Mouse (Mus musculus): ENCODE measurements at regions not wholly inside any gene's neighbourhood (a gene's known extent, or its start where the extent isn't known, plus 50 kb on each side); places are given as distances from the start of the nearest gene placed in this dataset.
"Not testable (repeated sequence)": the region's sequence is repeated elsewhere in the genome, so short reads cannot be mapped to it uniquely, and the experiment has no call there.

DNA sequence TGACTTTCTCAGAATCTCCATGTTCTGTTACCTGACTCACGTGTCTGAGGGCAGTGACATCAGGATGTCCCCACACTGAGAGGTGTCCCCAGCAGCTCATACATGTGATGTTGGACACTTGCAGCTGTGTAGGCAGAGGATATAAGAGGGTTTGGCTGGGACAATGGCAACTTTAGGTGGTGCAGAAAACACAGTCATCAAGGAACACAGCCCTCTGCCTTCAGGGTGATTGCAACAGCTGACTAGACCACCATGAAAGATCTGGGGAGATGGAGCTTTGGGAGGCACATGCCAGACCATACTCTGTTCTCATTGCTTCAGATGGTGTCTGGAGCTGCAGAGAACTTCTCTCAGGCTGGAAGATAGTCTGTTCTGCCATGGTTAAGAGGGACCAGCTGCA lies 135.2 kb downstream of the Dll1 start:
- Histone ChIP-seq H3K9me3 (ENCODE audit: low read length) (no peaks in the 10 kb centered on the region), H3K4me1 (replicated peaks; ENCODE audit: low read depth, low read length) (peaks cover 63% of the 10 kb centered on the region), H3K36me3 (ENCODE audit: insufficient read depth, low read length) (peaks cover 7% of the 10 kb centered on the region), H3K27me3 (ENCODE audit: insufficient read depth, low read length) (0 out of 2 replicates have a peak, but pooled peaks cover 4% of the 10 kb centered on the region), H3K4me3 (replicated peaks; ENCODE audit: low read length) (peak overlapping the region; percentile 77)
- TF ChIP-seq CTCF (conservative IDR thresholded peaks at IDR 0.05; ENCODE audit: low read length), result no peak
- TF ChIP-seq NANOG (IDR thresholded peaks at IDR 0.05; ENCODE audit: borderline replicate concordance, low read length), result no peak
- TF ChIP-seq POU5F1 (IDR thresholded peaks at IDR 0.05; ENCODE audit: borderline replicate concordance, low read length), result no peak

DNA sequence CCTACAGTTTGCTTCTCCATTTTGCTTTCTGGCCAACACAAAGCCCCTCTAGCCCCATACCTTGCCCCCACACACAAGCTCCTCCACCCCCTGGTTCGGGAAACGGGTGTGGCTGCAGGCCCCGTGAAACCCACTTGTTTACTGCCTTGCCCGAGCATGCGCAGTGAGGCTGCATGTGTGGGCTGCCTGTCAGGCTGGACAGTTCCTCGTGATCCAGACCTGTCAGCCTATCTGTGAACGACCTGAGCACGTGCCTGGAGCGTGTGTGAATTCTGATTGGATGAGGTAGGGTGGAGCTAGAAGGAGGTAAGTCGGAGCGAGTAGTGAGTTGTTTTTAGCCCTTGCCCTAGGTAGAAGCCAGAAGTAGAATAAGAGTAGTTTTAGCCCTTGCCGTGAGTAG lies 136.0 kb downstream of the Dll1 start:
- H3K4me3 ChIP-seq (replicated peaks; ENCODE audit: low read length), result peak overlapping the region; percentile 77
- H3K9me3 ChIP-seq (ENCODE audit: low read length); H3K27me3 ChIP-seq (ENCODE audit: insufficient read depth, low read length): not testable (repeated sequence)
- H3K4me1 ChIP-seq (replicated peaks; ENCODE audit: low read depth, low read length), result peaks cover 56% of the 10 kb centered on the region
- H3K36me3 ChIP-seq (ENCODE audit: insufficient read depth, low read length), result peaks cover 13% of the 10 kb centered on the region

DNA sequence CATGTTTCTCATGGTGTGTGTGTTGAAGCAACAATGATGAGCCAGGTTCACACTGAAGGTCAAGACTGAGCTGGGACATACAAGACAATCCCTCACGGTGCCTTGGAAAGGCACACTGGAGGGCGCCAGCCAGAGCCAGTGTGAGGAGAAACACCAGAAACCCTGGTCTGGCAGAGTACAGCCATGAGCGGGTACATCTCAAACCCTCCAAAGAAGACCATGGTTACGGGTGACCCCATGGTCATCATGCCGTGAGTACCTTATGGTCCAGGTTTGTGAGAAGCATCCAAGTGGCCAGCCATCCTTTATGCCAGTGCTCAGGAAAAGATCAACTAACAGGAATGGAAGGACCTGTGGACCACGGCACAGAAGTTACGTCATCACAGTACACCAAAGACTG lies 136.7 kb downstream of the Dll1 start:
- Histone ChIP-seq H3K4me1 (replicated peaks; ENCODE audit: low read depth, low read length) (peaks cover 51% of the 10 kb centered on the region), H3K27me3 (ENCODE audit: insufficient read depth, low read length) (0 out of 2 replicates have a peak, but pooled peaks cover 4% of the 10 kb centered on the region), H3K36me3 (ENCODE audit: insufficient read depth, low read length) (peaks cover 15% of the 10 kb centered on the region), H3K4me3 (replicated peaks; ENCODE audit: low read length) (peak overlapping the region; percentile 77), H3K9me3 (ENCODE audit: low read length) (no peaks in the 10 kb centered on the region)
- no peak for TF ChIP-seq CTCF (conservative IDR thresholded peaks at IDR 0.05; ENCODE audit: low read length)
- no peak for TF ChIP-seq POU5F1 (IDR thresholded peaks at IDR 0.05; ENCODE audit: borderline replicate concordance, low read length)
- no peak for TF ChIP-seq NANOG (IDR thresholded peaks at IDR 0.05; ENCODE audit: borderline replicate concordance, low read length)

GRCm38 (mm10) chr17:15235041-15235440 lies 141.6 kb downstream of the Dll1 start:
- Histone ChIP-seq H3K27me3 (ENCODE audit: insufficient read depth, low read length) (0 out of 2 replicates have a peak, but pooled peaks cover 3% of the 10 kb centered on the region), H3K4me3 (replicated peaks; ENCODE audit: low read length) (no peak overlapping the region), H3K4me1 (replicated peaks; ENCODE audit: low read depth, low read length) (peaks cover 17% of the 10 kb centered on the region), H3K36me3 (ENCODE audit: insufficient read depth, low read length) (peaks cover 19% of the 10 kb centered on the region), H3K9me3 (ENCODE audit: low read length) (no peaks in the 10 kb centered on the region)
- TF ChIP-seq POU5F1 (IDR thresholded peaks at IDR 0.05; ENCODE audit: borderline replicate concordance, low read length), result no peak
- no peak for TF ChIP-seq NANOG (IDR thresholded peaks at IDR 0.05; ENCODE audit: borderline replicate concordance, low read length)
- no peak for TF ChIP-seq CTCF (conservative IDR thresholded peaks at IDR 0.05; ENCODE audit: low read length)

GRCm38 (mm10) chr17:15231175-15231574 lies 145.5 kb downstream of the Dll1 start:
- peaks cover 28% of the 10 kb centered on the region for H3K4me1 ChIP-seq (replicated peaks; ENCODE audit: low read depth, low read length)
- H3K4me3 ChIP-seq (replicated peaks; ENCODE audit: low read length), result no peak overlapping the region
- H3K36me3 ChIP-seq (ENCODE audit: insufficient read depth, low read length), result peaks cover 25% of the 10 kb centered on the region
- H3K27me3 ChIP-seq (ENCODE audit: insufficient read depth, low read length), result 0 out of 2 replicates have a peak, but pooled peaks cover 3% of the 10 kb centered on the region
- no peaks in the 10 kb centered on the region for H3K9me3 ChIP-seq (ENCODE audit: low read length)
- no peak for TF ChIP-seq CTCF (conservative IDR thresholded peaks at IDR 0.05; ENCODE audit: low read length)
- no peak for TF ChIP-seq POU5F1 (IDR thresholded peaks at IDR 0.05; ENCODE audit: borderline replicate concordance, low read length)
- TF ChIP-seq NANOG (IDR thresholded peaks at IDR 0.05; ENCODE audit: borderline replicate concordance, low read length), result no peak

DNA sequence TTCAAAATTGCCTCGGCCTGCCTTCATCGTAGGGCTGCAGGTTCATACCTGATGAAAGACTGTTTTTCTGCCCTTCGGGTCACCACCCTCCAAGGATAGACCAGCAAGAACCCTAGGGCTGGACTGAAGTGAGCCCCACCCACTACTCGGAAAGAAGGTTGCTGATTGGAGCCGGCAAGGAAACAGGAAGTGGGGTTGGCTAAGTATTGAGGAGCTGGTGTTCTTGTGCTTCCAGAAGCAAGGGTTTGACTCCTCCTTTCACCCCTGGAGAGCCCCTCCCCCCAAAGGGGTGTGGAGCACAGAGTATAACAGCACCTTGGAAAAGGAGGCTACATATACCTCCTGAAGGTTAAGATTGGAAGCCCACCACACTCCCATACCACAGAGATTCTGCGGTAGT lies 147.5 kb downstream of the Dll1 start:
- H3K9me3 ChIP-seq (ENCODE audit: low read length), result no peaks in the 10 kb centered on the region
- peak overlapping the region; percentile 50 for H3K4me3 ChIP-seq (replicated peaks; ENCODE audit: low read length)
- peaks cover 21% of the 10 kb centered on the region for H3K36me3 ChIP-seq (ENCODE audit: insufficient read depth, low read length)
- H3K4me1 ChIP-seq (replicated peaks; ENCODE audit: low read depth, low read length), result peaks cover 29% of the 10 kb centered on the region
- 0 out of 2 replicates have a peak, but pooled peaks cover 3% of the 10 kb centered on the region for H3K27me3 ChIP-seq (ENCODE audit: insufficient read depth, low read length)
- TF ChIP-seq CTCF (conservative IDR thresholded peaks at IDR 0.05; ENCODE audit: low read length), result no peak
- no peak for TF ChIP-seq POU5F1 (IDR thresholded peaks at IDR 0.05; ENCODE audit: borderline replicate concordance, low read length)
- no peak; the same call in 1 of the 2 replicates for TF ChIP-seq NANOG (IDR thresholded peaks at IDR 0.05; ENCODE audit: borderline replicate concordance, low read length)

GRCm38 (mm10) chr17:15228077-15228476 lies 148.6 kb downstream of the Dll1 start:
- Histone ChIP-seq H3K4me1 (replicated peaks; ENCODE audit: low read depth, low read length) (peaks cover 29% of the 10 kb centered on the region), H3K27me3 (ENCODE audit: insufficient read depth, low read length) (no peaks in the 10 kb centered on the region), H3K36me3 (ENCODE audit: insufficient read depth, low read length) (peaks cover 21% of the 10 kb centered on the region), H3K4me3 (replicated peaks; ENCODE audit: low read length) (no peak overlapping the region), H3K9me3 (ENCODE audit: low read length) (no peaks in the 10 kb centered on the region)
- TF ChIP-seq POU5F1 (IDR thresholded peaks at IDR 0.05; ENCODE audit: borderline replicate concordance, low read length) (no peak), CTCF (conservative IDR thresholded peaks at IDR 0.05; ENCODE audit: low read length) (no peak), NANOG (IDR thresholded peaks at IDR 0.05; ENCODE audit: borderline replicate concordance, low read length) (no peak)

GRCm38 (mm10) chr17:15223826-15224225 lies 152.8 kb downstream of the Dll1 start:
- Histone ChIP-seq H3K36me3 (ENCODE audit: insufficient read depth, low read length) (peaks cover 17% of the 10 kb centered on the region), H3K27me3 (ENCODE audit: insufficient read depth, low read length) (no peaks in the 10 kb centered on the region), H3K4me3 (replicated peaks; ENCODE audit: low read length) (no peak overlapping the region), H3K9me3 (ENCODE audit: low read length) (no peaks in the 10 kb centered on the region), H3K4me1 (replicated peaks; ENCODE audit: low read depth, low read length) (peaks cover 15% of the 10 kb centered on the region)
- TF ChIP-seq POU5F1 (IDR thresholded peaks at IDR 0.05; ENCODE audit: borderline replicate concordance, low read length), result no peak
- TF ChIP-seq CTCF (conservative IDR thresholded peaks at IDR 0.05; ENCODE audit: low read length), result no peak
- TF ChIP-seq NANOG (IDR thresholded peaks at IDR 0.05; ENCODE audit: borderline replicate concordance, low read length), result no peak

- peaks cover 6% of the 10 kb centered on the region for H3K4me1 ChIP-seq (replicated peaks; ENCODE audit: low read depth, low read length)
- H3K4me3 ChIP-seq (replicated peaks; ENCODE audit: low read length), result no peak overlapping the region
- no peaks in the 10 kb centered on the region for H3K9me3 ChIP-seq (ENCODE audit: low read length)
- H3K27me3 ChIP-seq (ENCODE audit: insufficient read depth, low read length), result no peaks in the 10 kb centered on the region
- TF ChIP-seq CTCF (conservative IDR thresholded peaks at IDR 0.05; ENCODE audit: low read length) (no peak), POU5F1 (IDR thresholded peaks at IDR 0.05; ENCODE audit: borderline replicate concordance, low read length) (no peak), NANOG (IDR thresholded peaks at IDR 0.05; ENCODE audit: borderline replicate concordance, low read length) (no peak)
- H3K36me3 ChIP-seq (ENCODE audit: insufficient read depth, low read length), result peaks cover 17% of the 10 kb centered on the region
Measured at GRCm38 (mm10) chr17:15222923-15223322, 153.7 kb downstream of the Dll1 start.
